Mouse (Mus musculus): ENCODE data around the gene Cfb.
"Not testable (repeated sequence)": the region's sequence is repeated elsewhere in the genome, so short reads cannot be mapped to it uniquely, and the experiment has no call there.

Gene Cfb

GRCm38 (mm10) chr17:34862416-34863081 is at the start of gene Cfb:
Cfb (minus strand) TSS chr17:34862518.
- DNase-seq: peak; percentile 75

DNA sequence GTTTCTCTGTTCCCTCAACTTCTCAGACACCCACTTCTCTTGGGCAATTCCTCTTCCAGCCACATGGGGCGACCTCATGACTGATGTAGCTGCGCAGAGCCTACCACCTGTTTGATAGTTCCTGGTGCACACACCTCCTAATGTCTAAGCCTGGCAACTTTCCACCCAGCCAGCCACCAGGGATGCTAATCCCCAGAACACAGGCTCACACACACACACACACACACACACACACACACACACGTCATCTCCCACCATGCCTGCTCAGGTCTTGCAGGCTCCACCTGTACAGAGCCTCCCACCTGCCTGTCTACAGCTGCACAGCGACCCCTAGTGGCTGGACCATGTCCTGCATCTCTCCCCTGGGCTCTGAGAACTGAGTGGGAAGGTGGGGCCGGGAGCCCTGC is 49.6 kb upstream of the Cfb start:
- peak; percentile 85 for DNase-seq

GRCm38 (mm10) chr17:34910982-34911381 is 48.7 kb upstream of the Cfb start:
- peak; percentile 63 for DNase-seq

- DNase-seq: no peak
Measured at GRCm38 (mm10) chr17:34902895-34903294, 40.6 kb upstream of the Cfb start.

DNA sequence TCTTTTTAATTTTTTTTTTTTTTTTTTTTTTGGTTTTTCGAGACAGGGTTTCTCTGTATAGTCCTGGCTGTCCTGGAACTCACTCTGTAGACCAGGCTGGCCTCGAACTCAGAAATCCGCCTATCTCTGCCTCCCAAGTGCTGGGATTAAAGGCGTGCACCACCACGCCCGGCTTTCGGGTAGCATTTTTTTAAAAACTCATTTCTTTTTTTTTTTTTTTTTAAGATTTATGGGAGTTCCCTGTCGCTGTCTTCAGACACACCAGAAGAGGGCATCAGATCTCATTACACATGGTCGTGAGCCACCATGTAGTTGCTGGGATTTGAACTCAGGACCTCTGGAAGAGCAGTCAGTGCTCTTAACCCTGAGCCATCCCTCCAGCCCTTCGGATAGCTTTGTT is 39.6 kb upstream of the Cfb start:
- DNase-seq: not testable (repeated sequence)

DNA sequence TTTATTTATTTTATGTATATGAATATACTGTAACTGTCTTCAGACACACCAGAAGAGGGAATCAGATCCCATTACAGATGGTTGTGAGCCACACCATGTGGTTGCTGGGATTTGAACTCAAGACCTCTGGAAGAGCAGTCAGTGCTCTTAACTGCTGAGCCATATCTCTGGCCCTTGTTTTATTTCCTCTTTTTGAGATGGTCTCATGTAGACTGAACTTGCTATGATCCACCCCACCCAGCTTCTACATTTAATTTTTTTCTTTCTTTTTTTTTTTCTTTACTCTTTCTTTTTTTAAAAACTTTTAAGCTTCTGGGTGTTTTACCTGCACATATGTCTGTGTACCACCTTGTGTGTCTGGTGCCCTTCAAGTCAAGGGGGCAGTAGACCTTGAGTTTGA is 38.5 kb upstream of the Cfb start:
- not testable (repeated sequence) for DNase-seq

DNA sequence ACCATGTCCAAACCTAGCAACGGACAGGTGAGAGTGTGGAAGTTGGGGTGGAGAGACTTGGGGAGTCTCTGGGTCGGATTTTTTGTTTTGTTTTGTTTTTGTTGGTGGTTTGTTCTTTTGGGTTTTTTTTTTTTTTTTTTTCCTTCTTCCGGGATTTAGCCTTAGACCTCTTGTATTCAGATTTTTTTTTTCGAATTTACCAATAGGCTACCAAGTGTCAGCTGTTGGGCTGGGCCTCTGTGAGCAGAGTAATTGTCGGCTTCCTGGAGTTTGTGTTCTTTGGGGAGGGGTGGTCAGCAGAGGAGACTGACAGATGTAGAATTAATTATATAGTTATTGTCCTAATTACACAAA is 37.5 kb upstream of the Cfb start:
- DNase-seq: peak; percentile 54

DNA sequence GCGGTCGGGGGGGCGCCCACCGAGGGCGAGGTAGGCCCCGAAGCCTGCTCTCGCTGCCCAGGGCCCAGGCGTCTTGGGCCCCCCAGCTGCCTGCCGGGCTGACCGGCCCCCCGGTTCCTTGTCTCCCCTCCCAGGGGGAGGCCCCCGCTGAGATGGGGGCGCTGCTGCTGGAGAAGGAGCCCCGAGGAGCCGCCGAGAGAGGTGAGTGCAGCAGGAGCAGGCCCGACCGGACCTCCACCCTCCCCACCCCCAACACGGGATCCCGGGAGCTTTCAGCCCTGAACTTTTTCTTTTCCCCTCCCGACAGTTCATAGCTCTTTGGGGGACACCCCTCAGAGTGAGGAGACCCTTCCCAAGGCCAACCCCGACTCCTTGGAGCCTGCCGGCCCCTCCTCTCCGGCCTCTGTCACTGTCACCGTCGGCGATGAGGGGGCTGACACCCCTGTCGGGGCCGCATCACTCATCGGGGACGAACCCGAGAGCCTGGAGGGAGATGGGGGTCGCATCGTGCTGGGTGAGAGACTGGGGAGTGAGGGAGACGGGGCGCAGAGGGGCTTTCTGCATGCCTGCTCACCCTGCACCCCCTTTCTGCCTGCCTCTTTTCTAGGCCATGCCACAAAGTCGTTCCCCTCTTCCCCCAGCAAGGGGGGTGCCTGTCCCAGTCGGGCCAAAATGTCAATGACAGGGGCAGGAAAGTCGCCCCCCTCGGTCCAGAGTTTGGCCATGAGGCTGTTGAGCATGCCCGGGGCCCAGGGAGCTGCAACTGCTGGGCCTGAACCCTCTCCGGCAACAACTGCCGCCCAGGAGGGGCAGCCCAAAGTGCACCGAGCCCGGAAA is 37.0 kb upstream of the Cfb start:
- DNase-seq: peak; percentile 64

DNA sequence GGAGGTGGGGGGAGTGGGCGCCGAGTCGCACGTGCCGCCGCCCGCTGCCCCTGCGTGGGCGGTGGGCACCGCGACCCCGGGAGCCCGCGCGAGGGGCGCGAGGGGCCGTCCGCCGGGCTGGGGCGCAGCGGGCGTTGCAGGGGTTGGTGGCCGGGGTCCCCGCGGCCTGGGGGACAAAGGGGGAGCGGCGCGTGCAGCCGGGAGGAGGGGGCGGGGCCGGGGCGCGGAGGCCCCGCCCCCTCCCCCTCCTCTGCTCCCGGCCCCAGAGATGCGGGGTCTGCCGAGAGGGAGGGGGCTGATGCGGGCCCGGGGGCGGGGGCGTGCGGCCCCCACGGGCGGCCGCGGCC is 36.4 kb upstream of the Cfb start:
- peak; percentile 56 for DNase-seq

- peak; percentile 90 for DNase-seq
Measured at GRCm38 (mm10) chr17:34898160-34898586, 35.9 kb upstream of the Cfb start, which contains the start of the genes C2 and Ehmt2. C2 (minus strand) TSS chr17:34898265. Ehmt2 (plus strand) TSS chr17:34898469.

GRCm38 (mm10) chr17:34897373-34898159 is 35.2 kb upstream of the Cfb start:
- DNase-seq: peak; percentile 61

DNA sequence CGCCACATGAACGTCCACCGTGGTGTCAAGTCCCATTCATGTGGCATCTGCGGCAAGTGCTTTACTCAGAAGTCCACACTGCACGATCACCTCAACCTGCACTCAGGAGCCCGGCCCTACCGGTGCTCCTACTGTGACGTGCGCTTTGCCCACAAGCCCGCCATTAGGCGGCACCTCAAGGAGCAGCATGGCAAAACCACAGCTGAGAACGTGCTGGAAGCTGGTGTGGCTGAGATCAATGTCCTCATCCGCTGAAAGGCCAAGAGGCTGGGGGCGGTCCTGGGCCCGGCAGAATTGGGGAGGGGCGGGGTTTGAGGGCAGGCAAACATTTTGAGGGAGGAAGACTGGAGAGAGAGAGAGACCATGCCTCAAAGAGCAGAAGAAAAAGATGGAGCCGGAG is 34.0 kb upstream of the Cfb start:
- DNase-seq: no peak

GRCm38 (mm10) chr17:34895724-34896123 is 33.4 kb upstream of the Cfb start:
- no peak for DNase-seq

DNA sequence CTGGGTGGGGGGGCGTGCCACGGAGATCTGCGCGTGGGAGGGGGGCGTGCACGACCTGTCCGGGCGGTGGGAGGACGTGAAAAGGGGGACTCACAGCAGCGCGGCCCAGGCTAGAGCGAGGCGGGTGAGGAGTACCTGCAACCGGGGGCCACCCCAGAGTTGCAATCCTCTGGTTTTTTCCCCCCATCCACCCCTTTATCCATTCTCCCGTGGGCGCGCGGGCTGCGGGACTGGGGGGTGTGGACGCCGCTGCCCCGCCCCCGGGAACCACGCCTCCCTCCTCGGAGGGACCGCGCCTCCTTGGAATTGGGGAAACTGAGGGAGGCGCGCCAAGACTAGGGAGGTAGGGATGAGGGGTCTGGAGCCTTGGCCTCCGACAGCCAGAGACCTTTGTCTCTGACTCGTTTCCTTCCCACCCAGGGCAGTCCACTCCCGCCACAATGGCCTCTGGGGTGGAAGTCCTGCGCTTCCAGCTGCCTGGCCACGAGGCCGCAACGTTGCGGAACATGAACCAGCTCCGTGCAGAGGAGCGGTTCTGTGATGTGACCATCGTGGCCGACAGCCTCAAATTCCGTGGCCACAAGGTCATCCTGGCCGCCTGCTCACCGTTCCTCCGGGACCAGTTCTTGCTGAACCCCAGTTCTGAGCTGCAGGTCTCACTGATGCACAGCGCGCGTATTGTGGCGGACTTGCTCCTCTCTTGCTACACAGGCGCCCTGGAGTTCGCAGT is 32.6 kb upstream of the Cfb start:
- DNase-seq: peak; percentile 64

GRCm38 (mm10) chr17:34894074-34894597 is 31.8 kb upstream of the Cfb start:
- peak; percentile 97 for DNase-seq

GRCm38 (mm10) chr17:34893072-34893824 is 30.9 kb upstream of the Cfb start:
- no peak for DNase-seq

- DNase-seq: no peak
Measured at GRCm38 (mm10) chr17:34891377-34891776, 29.1 kb upstream of the Cfb start.

DNA sequence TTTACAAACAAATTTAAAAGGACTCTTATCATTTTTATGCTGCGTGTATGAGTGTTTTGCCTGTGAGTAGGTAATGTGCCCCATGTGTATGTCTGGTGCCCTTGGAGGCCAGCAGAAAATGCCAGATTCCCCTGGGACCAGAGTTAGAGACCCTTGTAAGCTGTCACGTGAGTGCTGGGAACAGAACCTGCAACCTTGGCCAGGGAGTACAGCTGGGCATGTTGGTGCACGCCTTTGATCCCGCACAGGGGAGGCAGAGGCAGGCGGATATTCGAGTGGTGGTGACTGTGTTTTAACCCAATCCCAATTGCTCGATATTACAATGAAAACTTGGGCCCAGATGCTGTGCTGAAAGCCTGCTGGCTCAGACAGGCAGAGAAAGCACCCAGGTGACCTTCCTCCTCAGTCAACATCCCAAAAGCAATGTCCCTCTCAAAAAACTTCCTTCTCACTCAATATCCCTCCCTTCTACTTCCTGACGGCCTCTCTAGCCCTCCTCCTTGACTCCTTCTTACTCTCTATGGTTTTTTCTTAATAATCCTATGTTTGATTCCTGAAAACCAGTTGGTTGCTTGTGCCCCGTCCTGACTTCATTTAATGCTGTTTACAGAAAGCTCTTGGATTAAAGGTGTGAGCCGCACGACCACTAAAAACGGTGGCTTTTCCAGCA is 27.9 kb upstream of the Cfb start:
- DNase-seq: no peak

DNA sequence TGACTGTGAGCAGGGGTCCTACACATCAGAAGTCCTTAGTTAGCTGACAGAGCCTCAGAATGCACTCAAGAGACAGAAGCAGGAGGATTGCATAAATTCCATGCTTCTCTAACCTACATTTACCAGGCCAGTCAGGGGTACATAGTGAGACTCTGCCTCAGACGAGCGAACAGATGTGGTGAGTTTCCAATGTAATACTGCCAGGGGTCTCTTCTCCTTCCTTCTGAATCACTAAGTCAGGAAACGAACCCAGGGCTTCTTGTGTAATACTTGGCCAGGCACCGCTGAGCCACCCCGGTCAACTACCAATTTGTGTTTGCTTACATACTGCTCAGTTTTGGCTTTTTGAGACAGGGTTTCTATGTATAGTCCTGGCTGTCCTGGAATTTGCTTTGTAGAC is 25.6 kb upstream of the Cfb start:
- DNase-seq: no peak

DNA sequence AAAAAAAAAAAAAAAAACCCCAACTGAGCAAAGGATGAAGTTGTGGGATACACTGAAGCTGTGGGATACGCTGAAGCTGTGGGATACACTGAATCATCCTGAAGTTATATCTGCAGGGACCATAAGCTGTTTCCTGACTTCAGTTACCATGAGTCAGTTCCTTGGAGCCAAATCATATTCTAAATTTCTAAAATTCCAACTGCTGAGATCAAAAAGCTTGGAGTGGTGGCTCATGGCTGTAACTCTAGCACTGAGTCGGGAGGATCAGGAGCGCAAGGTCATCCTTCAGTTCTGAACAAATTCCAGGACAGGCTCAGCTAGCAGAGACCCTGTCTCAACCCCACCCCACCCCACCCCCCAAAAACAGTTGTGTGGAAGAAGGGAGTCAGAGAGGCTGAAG is 23.3 kb upstream of the Cfb start:
- DNase-seq: no peak

- DNase-seq: no peak
Measured at GRCm38 (mm10) chr17:34884704-34885103, 22.4 kb upstream of the Cfb start.
